Mouse (Mus musculus): ENCODE data around the gene Nog. TPM values are rescaled to one million over a fixed set of nuclear protein-coding genes. Genes with fewer than 3 reads are reported as not detected.
A peak's percentile ranks its signal among the peaks of the same experiment; 100 is the strongest.

Gene Nog
- 16.5 and 22.7 TPM in 2 replicates for total RNA-seq (2014; rRNA removed)
- polyA plus RNA-seq (2015; fragmentation: Nextera tagmentation; extraction: Ambion mirVana), result 5.8 and 6.6 TPM in 2 replicates

DNA sequence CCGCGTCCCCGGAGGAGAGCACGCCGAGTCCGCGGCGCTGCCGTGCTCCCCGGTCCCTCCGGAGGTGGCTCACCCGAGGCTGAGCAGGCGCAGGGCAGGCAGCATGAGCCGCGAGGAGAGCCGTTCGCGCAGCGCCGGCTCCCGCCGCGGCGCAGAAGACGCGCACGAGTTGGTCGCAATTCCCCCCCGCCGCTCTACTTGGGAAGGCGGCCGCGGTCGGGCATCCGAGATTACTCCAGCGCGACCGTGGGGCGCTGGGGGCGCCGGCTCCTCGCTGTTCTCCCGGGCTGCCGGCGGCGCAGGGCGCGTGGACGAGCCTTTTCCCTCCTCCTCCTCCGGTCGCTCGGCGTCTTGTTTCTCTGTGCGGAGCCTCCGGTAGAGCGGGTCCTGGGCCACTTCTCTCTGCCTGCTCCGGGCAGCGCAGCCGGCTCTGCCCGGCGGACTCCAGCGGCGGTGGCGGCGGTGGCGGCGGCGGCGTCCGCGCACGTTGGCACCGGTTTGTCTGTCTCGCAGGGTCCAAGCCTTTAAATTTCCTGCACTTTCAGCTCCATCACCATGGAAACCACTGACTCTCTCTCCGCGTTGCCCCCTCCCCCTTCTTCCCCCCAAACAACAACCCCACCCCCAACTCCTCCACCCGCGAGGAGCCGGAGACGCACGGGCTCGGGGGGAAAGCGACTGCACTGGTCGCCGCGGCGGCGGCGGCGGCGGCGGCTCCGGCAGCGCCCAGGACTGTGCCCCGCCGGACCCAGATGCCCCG, at the start of gene Nog:
TSS of gene Nog (minus strand) at position 277 of the 760 bp plus-strand sequence.
- Histone ChIP-seq H3K36me3 (ENCODE audit: insufficient read depth, low read length) (no peaks in the 10 kb centered on the region), H3K9ac (replicated peaks; ENCODE audit: low read length, poor library complexity, severe bottlenecking) (peak within 1 kb of the TSS; percentile 70), H3K9me3 (ENCODE audit: low read length) (no peaks in the 10 kb centered on the region), H3K4me1 (ENCODE audit: insufficient read depth, low read length) (peaks cover 6% of the 10 kb centered on the region; the same call in 1 of the 2 replicates), H3K27ac (ENCODE audit: low read depth, low read length) (peak within 1 kb of the TSS; percentile 77), H3K4me2 (ENCODE audit: low read depth, low read length, poor library complexity, severe bottlenecking) (peak within 1 kb of the TSS; percentile 69), H3K27me3 (ENCODE audit: insufficient read depth, low read length) (no peaks in the 10 kb centered on the region), H3K4me3 (ENCODE audit: low read depth, low read length) (peak within 1 kb of the TSS; percentile 75)
- 1% methylated on average over 55 of the region's 97 CpGs for WGBS
- ATAC-seq (ENCODE audit: low FRiP score), result peak; percentile 56
- peak; percentile 87 for DNase-seq (ENCODE audit: low spot score)
- no peak for TF ChIP-seq CTCF (IDR thresholded peaks at IDR 0.05)

DNA sequence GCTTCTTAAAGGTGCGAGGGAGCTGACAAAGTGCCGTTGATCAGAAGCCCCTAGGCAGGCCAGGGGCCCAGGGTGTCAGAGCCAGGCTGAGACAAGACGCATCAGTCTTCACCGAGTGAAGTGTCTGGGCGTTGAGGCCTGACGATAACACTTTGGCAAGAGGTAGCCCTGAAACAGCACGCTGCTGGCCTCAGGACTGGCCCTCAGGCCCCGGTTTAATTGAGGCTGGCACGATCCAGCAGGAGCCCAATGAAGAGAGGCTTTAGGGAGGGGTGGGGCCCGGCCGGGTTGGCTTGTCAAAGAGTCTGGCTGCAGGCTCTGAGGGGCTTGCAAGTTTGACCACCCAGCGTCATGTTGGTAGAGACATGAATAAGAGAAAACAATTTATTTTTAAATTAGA, 38.1 kb upstream of the Nog start:
- Histone ChIP-seq H3K9me3 (ENCODE audit: low read length) (no peaks in the 10 kb centered on the region), H3K36me3 (ENCODE audit: insufficient read depth, low read length) (no peaks in the 10 kb centered on the region), H3K27ac (ENCODE audit: low read depth, low read length) (no peak overlapping the region), H3K9ac (replicated peaks; ENCODE audit: low read length, poor library complexity, severe bottlenecking) (no peak overlapping the region), H3K4me1 (ENCODE audit: insufficient read depth, low read length) (no peaks in the 10 kb centered on the region), H3K4me3 (ENCODE audit: low read depth, low read length) (no peak overlapping the region), H3K4me2 (ENCODE audit: low read depth, low read length, poor library complexity, severe bottlenecking) (no peak overlapping the region), H3K27me3 (ENCODE audit: insufficient read depth, low read length) (no peaks in the 10 kb centered on the region)
- WGBS, result 46% methylated on average over 12 of the region's 12 CpGs
- ATAC-seq (ENCODE audit: low FRiP score), result no peak
- no peak for TF ChIP-seq CTCF (IDR thresholded peaks at IDR 0.05)
- DNase-seq (ENCODE audit: low spot score), result no peak

DNA sequence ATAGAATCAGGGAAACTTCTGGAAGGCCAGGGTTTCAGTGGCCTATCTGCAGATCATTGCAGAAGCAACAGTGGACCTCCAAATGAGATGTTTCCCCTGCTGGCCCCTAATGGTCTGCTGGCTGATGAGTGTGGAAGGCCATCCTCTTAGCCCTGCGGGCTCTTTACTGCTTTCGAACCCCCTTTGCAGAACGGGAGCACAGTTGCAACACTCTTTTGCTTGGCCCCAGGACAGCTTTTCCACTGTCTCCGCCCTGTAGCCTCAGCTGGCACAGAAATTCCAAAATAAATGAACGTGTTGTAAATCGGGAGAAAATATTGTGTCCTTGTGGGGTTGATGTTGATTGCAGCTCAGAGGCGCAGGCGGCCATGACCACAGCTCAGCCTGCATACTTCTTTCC, 37.7 kb upstream of the Nog start:
- TF ChIP-seq CTCF (IDR thresholded peaks at IDR 0.05), result no peak
- no peak for DNase-seq (ENCODE audit: low spot score)
- no peaks in the 10 kb centered on the region for H3K27me3 ChIP-seq (ENCODE audit: insufficient read depth, low read length)
- H3K9ac ChIP-seq (replicated peaks; ENCODE audit: low read length, poor library complexity, severe bottlenecking), result no peak overlapping the region
- no peaks in the 10 kb centered on the region for H3K9me3 ChIP-seq (ENCODE audit: low read length)
- no peak for ATAC-seq (ENCODE audit: low FRiP score)
- H3K27ac ChIP-seq (ENCODE audit: low read depth, low read length), result no peak overlapping the region
- H3K4me2 ChIP-seq (ENCODE audit: low read depth, low read length, poor library complexity, severe bottlenecking), result no peak overlapping the region
- WGBS, result 80% methylated on average over 8 of the region's 8 CpGs
- no peaks in the 10 kb centered on the region for H3K4me1 ChIP-seq (ENCODE audit: insufficient read depth, low read length)
- H3K36me3 ChIP-seq (ENCODE audit: insufficient read depth, low read length), result no peaks in the 10 kb centered on the region
- no peak overlapping the region for H3K4me3 ChIP-seq (ENCODE audit: low read depth, low read length)

DNA sequence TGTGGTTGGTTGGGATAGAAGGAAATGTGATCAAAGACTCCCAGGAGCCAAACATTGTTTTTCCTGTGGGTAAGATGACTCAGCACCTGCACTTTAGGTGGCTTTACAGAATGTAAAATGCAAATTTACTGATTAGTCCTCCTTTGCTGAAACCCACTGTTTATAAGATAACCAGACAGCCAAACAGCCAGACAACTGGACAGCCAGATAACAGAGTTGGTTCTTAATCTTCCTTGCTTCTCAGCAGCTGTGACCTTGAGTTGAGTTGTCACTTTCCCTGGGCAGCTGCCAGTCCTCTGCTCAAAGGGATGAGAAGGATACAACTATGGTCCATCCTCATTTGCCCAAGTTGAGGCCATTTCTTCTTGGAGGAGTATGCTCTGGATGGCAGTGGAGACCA, 35.8 kb upstream of the Nog start:
- Histone ChIP-seq H3K36me3 (ENCODE audit: insufficient read depth, low read length) (no peaks in the 10 kb centered on the region), H3K27ac (ENCODE audit: low read depth, low read length) (no peak overlapping the region), H3K27me3 (ENCODE audit: insufficient read depth, low read length) (no peaks in the 10 kb centered on the region), H3K4me2 (ENCODE audit: low read depth, low read length, poor library complexity, severe bottlenecking) (no peak overlapping the region), H3K9me3 (ENCODE audit: low read length) (no peaks in the 10 kb centered on the region), H3K4me3 (ENCODE audit: low read depth, low read length) (no peak overlapping the region), H3K9ac (replicated peaks; ENCODE audit: low read length, poor library complexity, severe bottlenecking) (no peak overlapping the region), H3K4me1 (ENCODE audit: insufficient read depth, low read length) (no peaks in the 10 kb centered on the region)
- DNase-seq (ENCODE audit: low spot score), result no peak
- ATAC-seq (ENCODE audit: low FRiP score), result no peak
- TF ChIP-seq CTCF (IDR thresholded peaks at IDR 0.05), result no peak

DNA sequence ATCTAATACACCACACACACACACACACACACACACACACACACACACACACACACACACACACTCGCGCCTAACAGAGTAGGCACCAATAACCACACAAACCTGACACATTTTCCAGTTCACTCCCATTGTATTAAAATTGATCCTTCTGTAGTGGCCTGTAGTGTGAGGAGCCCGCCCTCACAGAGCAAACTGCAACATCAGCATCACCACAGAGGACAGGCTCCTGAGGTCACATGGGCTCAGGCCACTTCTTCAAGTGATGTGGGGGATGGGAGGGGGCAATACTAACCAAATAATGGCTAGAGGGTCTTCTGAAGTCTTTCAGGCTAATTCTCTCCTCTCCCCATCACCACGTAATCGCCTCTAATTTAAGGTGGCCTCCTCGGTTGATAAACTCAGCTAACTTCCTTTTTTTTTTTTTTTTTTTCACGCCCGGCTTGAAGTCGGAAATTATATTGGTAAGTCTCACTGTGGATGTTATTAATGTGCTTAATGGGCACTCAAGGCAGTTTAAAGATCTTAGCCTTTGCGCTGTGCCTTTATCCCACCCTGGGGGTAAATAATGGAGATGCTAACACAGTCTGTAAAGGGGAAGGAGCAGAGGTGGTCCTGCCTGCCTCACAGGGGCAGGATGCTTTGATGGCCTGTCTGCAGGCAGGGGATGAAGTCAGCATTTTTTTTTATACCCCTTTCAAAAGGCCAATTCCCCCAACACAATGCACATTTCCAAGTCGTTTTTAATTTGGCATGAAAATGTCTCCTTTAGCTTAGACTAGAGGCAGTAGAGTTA, 25.2 kb upstream of the Nog start:
- no peak overlapping the region for H3K4me3 ChIP-seq (ENCODE audit: low read depth, low read length)
- ATAC-seq (ENCODE audit: low FRiP score), result no peak
- H3K9me3 ChIP-seq (ENCODE audit: low read length), result no peaks in the 10 kb centered on the region
- H3K4me2 ChIP-seq (ENCODE audit: low read depth, low read length, poor library complexity, severe bottlenecking), result no peak overlapping the region
- WGBS, result 38% methylated on average over 11 of the region's 11 CpGs
- no peak for TF ChIP-seq CTCF (IDR thresholded peaks at IDR 0.05)
- no peak for DNase-seq (ENCODE audit: low spot score)
- no peaks in the 10 kb centered on the region for H3K36me3 ChIP-seq (ENCODE audit: insufficient read depth, low read length)
- H3K4me1 ChIP-seq (ENCODE audit: insufficient read depth, low read length), result no peaks in the 10 kb centered on the region
- no peaks in the 10 kb centered on the region for H3K27me3 ChIP-seq (ENCODE audit: insufficient read depth, low read length)
- 0 out of 2 replicates have a peak overlapping the region, but pooled peaks have one; percentile 4 for H3K9ac ChIP-seq (replicated peaks; ENCODE audit: low read length, poor library complexity, severe bottlenecking)
- no peak overlapping the region for H3K27ac ChIP-seq (ENCODE audit: low read depth, low read length)

DNA sequence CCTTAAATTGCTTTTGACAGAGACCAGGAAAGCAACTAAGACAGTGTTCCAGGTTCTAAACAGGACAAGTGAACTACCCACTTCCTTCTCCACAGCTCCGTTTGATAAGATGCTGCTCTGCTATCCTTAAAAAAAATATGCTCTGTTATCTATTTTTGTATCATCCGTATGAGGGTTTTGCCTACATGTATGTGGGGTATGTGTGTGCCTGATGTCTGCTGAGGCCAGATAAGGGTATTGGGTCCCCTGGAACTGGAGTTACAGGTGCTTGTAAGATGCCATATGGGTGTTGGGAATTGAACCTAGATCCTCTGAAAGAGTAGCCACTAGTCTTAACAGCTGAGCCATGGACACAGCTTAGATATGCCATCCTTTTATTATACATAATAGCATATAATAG, 19.6 kb upstream of the Nog start:
- 92% methylated on average over 2 of the region's 2 CpGs for WGBS

More for the DNA sequence above, 19.6 kb upstream of the Nog start:
- H3K27ac ChIP-seq (ENCODE audit: low read depth, low read length), result no peak overlapping the region
- no peak for ATAC-seq (ENCODE audit: low FRiP score)
- no peaks in the 10 kb centered on the region for H3K4me1 ChIP-seq (ENCODE audit: insufficient read depth, low read length)
- H3K9ac ChIP-seq (replicated peaks; ENCODE audit: low read length, poor library complexity, severe bottlenecking), result no peak overlapping the region
- H3K27me3 ChIP-seq (ENCODE audit: insufficient read depth, low read length), result no peaks in the 10 kb centered on the region
- H3K4me2 ChIP-seq (ENCODE audit: low read depth, low read length, poor library complexity, severe bottlenecking), result no peak overlapping the region
- no peak for TF ChIP-seq CTCF (IDR thresholded peaks at IDR 0.05)
- H3K9me3 ChIP-seq (ENCODE audit: low read length), result no peaks in the 10 kb centered on the region
- DNase-seq (ENCODE audit: low spot score), result no peak
- H3K36me3 ChIP-seq (ENCODE audit: insufficient read depth, low read length), result no peaks in the 10 kb centered on the region
- H3K4me3 ChIP-seq (ENCODE audit: low read depth, low read length), result no peak overlapping the region
